Mouse (Mus musculus) left cerebral cortex, adult 2 months (tissue): ENCODE measurements around the gene Tpra1. TPM values are rescaled to one million over a fixed set of nuclear protein-coding genes. Genes with fewer than 3 reads are reported as not detected.

Experiments used
- DNase-seq, 2 experiments: peaks; one replicate each; pipeline ENCODE4 v3.0.0; 2021 to 2022; ENCODE audit warnings: low spot score in 2 of 2, mixed read lengths in 1 of 2; ENCODE audit errors: extremely low spot score in 1 of 2
- H3K27ac ChIP-seq: fragments of 200-600 bp; 2 replicates; pipeline ENCODE4 v1.8.1; 2022
- H3K4me3 ChIP-seq: fragments of 200-600 bp; 2 replicates; pipeline ENCODE4 v1.8.1; 2022
- CTCF ChIP-seq: fragments of 200-600 bp; IDR thresholded peaks from 2 replicates; pipeline ENCODE4 v1.8.1; 2022; ENCODE audit warnings: antibody characterized with exemption, mild to moderate bottlenecking, moderate library complexity
- intact Hi-C: fragments of 180-260 bp; cut with DNase I; formaldehyde crosslinking; loops from one replicate; pipeline ENCODE4 v1.15.1; 2025
- long read RNA-seq, 2 experiments: library from polyadenylated mRNA; stranded (forward); transcript quantifications; one replicate each; pipeline ENCODE4 v2.0.0; 2021; ENCODE audit warnings: borderline mapping rate in 2 of 2
- total RNA-seq, 2 experiments: library from RNA; stranded (reverse); gene quantifications; 2 replicates each; pipeline ENCODE4 v1.2.3; 2021

Tpra1 gene
- total RNA-seq: 10 to 100 TPM; 50.8 to 53.6 TPM
- long read RNA-seq, experiment 1, transcript Tpra1-201 (12 exons, 1,820 nt): major isoform, 9 of 23 reads
- long read RNA-seq, experiment 1, partial matches to known transcripts: 1 of 23 reads
- long read RNA-seq, experiment 1, other reads (novel, unspliced or antisense): 13 of 23 reads
- long read RNA-seq, experiment 2, transcript Tpra1-201 (12 exons, 1,820 nt): major isoform, 5 of 19 reads
- long read RNA-seq, experiment 2, partial matches to known transcripts: 2 of 19 reads
- long read RNA-seq, experiment 2, other reads (novel, unspliced or antisense): 12 of 19 reads

- peak within 1 kb of the TSS; percentile 62 for H3K4me3 ChIP-seq
- peak; percentile 89 to 92 for DNase-seq
- H3K27ac ChIP-seq: peak within 1 kb of the TSS; percentile 82
- TF ChIP-seq CTCF: peak; percentile 28
- intact Hi-C loops: no loop called here
Measured at GRCm38 (mm10) chr6:88901947-88902820, at the start of gene Tpra1. Gene Tpra1 (plus strand): TSS chr6:88902251.

GRCm38 (mm10) chr6:88854509-88854908 is 47.5 kb upstream of the Tpra1 start:
- DNase-seq: no peak
- no peak overlapping the region for H3K4me3 ChIP-seq
- TF ChIP-seq CTCF: no peak
- H3K27ac ChIP-seq: no peak overlapping the region
- intact Hi-C loops: no loop called here

GRCm38 (mm10) chr6:88855636-88856035 is 46.4 kb upstream of the Tpra1 start:
- Histone ChIP-seq H3K4me3 (no peak overlapping the region), H3K27ac (no peak overlapping the region)
- peak; percentile 64 for DNase-seq
- peak; percentile 69 for TF ChIP-seq CTCF
- intact Hi-C loops: loop anchor here (1.0 kb wide), 1 partner anchor 306 kb away; no protein-coding TSS in a partner anchor

DNA sequence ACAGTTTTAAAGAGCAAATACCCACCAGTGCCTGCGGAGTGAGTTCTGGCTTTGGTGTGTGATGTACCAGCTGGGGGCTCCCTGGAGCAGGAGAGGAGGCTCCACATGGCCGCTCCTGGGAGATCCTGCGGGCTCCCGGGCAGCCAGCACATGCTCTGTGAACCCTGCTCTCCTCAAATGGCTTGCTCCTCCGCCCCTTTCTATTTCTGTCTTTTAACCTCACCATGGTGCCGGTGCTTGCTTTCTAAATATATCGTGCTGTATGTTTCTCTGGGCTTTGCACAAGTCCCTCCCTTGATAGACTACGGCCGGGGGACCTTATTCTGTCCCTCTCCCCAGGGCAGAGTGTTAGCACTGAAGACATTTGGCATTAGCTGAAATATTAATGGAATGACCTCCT is 44.8 kb upstream of the Tpra1 start:
- intact Hi-C loops: no loop called here
- Histone ChIP-seq H3K4me3 (no peak overlapping the region), H3K27ac (no peak overlapping the region)
- DNase-seq: no peak
- peak; percentile 25 for TF ChIP-seq CTCF

DNA sequence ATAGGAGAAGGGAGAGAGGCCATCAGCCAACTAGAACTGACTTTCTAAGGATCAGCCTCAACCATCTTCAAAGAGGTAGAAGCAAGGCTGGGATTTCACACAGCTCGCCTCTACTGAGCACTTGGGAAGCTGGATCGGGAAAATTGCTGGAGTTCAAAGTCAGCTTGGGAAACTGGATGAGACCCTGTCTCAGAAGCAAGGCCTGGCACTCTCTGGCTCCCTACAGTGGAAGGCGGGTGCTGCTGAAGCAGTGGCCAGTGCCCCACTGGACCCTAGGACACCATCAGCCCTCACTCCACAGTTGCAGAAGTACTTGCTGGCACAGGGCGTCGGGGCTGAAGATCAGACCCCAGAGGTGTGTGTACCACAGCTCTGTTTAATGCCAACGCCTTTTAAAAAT is 44.2 kb upstream of the Tpra1 start:
- no peak for DNase-seq
- no peak overlapping the region for H3K4me3 ChIP-seq
- H3K27ac ChIP-seq: no peak overlapping the region
- intact Hi-C loops: no loop called here
- no peak for TF ChIP-seq CTCF

- intact Hi-C loops: no loop called here
- Histone ChIP-seq H3K27ac (no peak overlapping the region), H3K4me3 (no peak overlapping the region)
- TF ChIP-seq CTCF: no peak
- DNase-seq: no peak
Measured at GRCm38 (mm10) chr6:88858341-88858740, 43.7 kb upstream of the Tpra1 start.

DNA sequence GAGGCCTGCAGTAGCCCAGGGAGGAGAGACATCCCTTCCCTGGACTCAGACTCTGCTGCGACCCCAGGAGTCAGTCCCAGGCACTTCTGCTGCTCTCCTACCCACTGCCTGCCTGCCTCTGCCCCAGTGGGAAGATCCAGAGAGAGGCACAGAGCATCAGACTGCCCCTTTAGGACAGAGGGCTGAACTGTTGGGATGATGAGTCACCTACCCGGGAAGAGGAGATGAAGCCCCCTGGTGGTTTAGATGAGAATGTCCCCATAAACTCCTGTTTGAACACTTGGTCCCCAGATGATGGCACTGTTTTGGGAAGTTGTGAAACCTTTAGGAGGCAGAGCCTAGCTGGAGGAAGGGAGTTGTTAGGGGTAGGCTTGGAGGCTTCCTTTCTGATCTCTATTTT is 41.1 kb upstream of the Tpra1 start:
- Histone ChIP-seq H3K4me3 (no peak overlapping the region), H3K27ac (no peak overlapping the region)
- intact Hi-C loops: no loop called here
- no peak for DNase-seq
- peak; percentile 65 for TF ChIP-seq CTCF

DNA sequence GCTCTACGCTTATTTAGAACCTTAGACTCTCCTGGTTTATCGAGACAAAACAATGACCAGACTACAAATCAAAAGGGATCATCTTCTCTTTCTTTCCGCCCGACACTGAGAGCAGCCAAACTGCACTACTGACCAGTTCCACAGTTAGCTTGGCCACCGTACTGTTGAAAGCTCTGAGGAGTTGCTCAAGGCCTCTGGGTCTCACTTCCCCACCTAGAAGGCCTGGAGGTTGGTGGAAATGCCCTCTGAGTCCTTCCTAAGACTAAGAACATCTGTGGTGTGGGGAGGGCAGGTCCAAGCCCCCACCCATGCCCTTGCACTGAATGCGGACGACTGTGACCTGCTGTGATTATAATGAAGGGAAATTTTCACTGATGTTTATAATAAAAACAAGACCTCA is 36.3 kb upstream of the Tpra1 start:
- intact Hi-C loops: no loop called here
- DNase-seq: no peak
- H3K4me3 ChIP-seq: no peak overlapping the region
- no peak overlapping the region for H3K27ac ChIP-seq
- TF ChIP-seq CTCF: no peak

GRCm38 (mm10) chr6:88869459-88869858 is 32.6 kb upstream of the Tpra1 start:
- DNase-seq: peak in 1 of 2 experiments; percentile 48
- TF ChIP-seq CTCF: no peak
- H3K27ac ChIP-seq: no peak overlapping the region
- intact Hi-C loops: no loop called here
- H3K4me3 ChIP-seq: no peak overlapping the region

DNA sequence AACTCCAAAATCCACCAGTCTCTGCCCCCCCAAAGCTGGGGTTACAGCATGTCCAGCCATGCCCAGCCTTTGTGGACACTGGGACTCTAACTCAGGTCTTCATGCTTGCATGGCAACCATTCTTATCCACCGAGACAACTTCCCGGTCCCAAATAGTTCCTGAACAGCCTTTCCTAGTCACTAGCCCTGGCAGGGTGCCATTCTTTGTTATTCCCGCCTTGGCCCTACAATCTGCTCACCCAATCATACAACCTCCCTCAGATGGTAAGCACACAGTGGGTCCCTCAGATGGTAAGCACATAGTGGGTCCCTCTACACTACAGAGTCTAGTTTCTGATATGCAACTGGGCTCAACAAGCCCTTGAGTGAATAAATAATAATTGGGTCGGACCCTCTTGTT is 31.5 kb upstream of the Tpra1 start:
- intact Hi-C loops: no loop called here
- Histone ChIP-seq H3K27ac (no peak overlapping the region), H3K4me3 (no peak overlapping the region)
- TF ChIP-seq CTCF: no peak
- no peak for DNase-seq

DNA sequence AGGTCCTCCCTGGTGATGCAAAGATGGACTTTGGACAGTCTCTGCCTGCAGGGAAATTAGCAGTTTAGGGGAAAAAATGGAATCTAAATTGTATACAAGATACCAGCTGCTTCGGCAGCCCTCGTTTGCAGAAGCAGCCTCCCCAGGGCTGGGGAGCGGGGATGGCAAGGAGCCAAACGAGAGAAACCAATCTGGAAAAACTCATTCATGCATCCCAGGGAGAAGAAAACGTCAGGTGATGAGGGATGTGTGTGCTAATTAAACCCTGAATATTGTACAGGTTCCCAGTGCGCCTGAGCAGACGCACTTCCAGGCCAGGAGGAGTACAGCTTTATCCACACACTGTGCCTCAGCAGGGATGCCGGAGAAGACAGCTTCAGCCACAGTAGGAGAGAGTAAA is 30.5 kb upstream of the Tpra1 start:
- DNase-seq: peak; percentile 50 to 62
- intact Hi-C loops: no loop called here
- TF ChIP-seq CTCF: no peak
- Histone ChIP-seq H3K4me3 (no peak overlapping the region), H3K27ac (no peak overlapping the region)

GRCm38 (mm10) chr6:88872811-88873210 is 29.2 kb upstream of the Tpra1 start:
- no peak overlapping the region for H3K27ac ChIP-seq
- no peak for DNase-seq
- intact Hi-C loops: no loop called here
- no peak for TF ChIP-seq CTCF
- no peak overlapping the region for H3K4me3 ChIP-seq
